Mouse (Mus musculus) lung, embryonic 16.5 days (tissue): ENCODE measurements around the gene Syn2. TPM values are rescaled to one million over a fixed set of nuclear protein-coding genes. Genes with fewer than 3 reads are reported as not detected.

Source experiments
- ATAC-seq: fragments of 200-750 bp; cut with Nextera tagmentation; 2 replicates; pipeline ENCODE4 v1.8.0; 2017; ENCODE audit warnings: low read depth, mild to moderate bottlenecking, moderate library complexity
- H3K27ac ChIP-seq: fragments of 300-500 bp; sonication (generic); 2 replicates; pipeline ENCODE4 v1.5.1; 2014; ENCODE audit warnings: mild to moderate bottlenecking, control low read depth, low read length
- H3K27me3 ChIP-seq: fragments of 300-500 bp; sonication (generic); 2 replicates; pipeline ENCODE4 v1.6.1; 2014; ENCODE audit warnings: low read depth, low read length, mixed read lengths; ENCODE audit not compliant: control insufficient read depth, insufficient read depth
- H3K36me3 ChIP-seq: fragments of 300-500 bp; sonication (generic); 2 replicates; pipeline ENCODE4 v1.6.1; 2014; ENCODE audit warnings: low read length; ENCODE audit not compliant: control insufficient read depth, insufficient read depth
- H3K4me1 ChIP-seq: fragments of 300-500 bp; sonication (generic); replicated peaks from 2 replicates; pipeline ENCODE4 v1.6.1; 2014; ENCODE audit warnings: low read length, mixed read lengths; ENCODE audit not compliant: control insufficient read depth, insufficient read depth
- H3K4me2 ChIP-seq: fragments of 300-500 bp; sonication (generic); 2 replicates; pipeline ENCODE4 v1.6.1; 2014; ENCODE audit warnings: low read depth, low read length, control low read depth
- H3K4me3 ChIP-seq: fragments of 300-500 bp; sonication (generic); 2 replicates; pipeline ENCODE4 v1.5.1; 2014; ENCODE audit warnings: mild to moderate bottlenecking, low read length, control low read depth
- H3K9ac ChIP-seq: fragments of 300-500 bp; sonication (generic); 2 replicates; pipeline ENCODE4 v1.6.1; 2014; ENCODE audit warnings: low read length, control low read depth
- H3K9me3 ChIP-seq: fragments of 300-500 bp; sonication (generic); 2 replicates; pipeline ENCODE4 v1.6.1; 2016; ENCODE audit warnings: low read length; ENCODE audit not compliant: control insufficient read depth
- WGBS: fragments of 180-500 bp; shearing (Covaris S2); extraction: QIAGEN DNeasy Blood & Tissue Kit; methylation state at CpG from one replicate; pipeline ENCODE4 v1.1.7; 2014; 5-methylcytosine and 5-hydroxymethylcytosine counted together
- polyA plus RNA-seq: library from polyadenylated mRNA; unstranded; fragments of >200 nt; fragmentation: Nextera tagmentation; extraction: Ambion mirVana; gene quantifications from 2 replicates; pipeline ENCODE4 v1.2.1, GENCODE M21; 2015

Gene Syn2
- polyA plus RNA-seq, 1 experiment from 2014 or later, result 1.7 TPM

GRCm38 (mm10) chr6:115315770-115316169 is 181.1 kb downstream of the Syn2 start:
- peaks cover 5% of the 10 kb centered on the region; the same call in 1 of the 2 replicates for H3K4me1 ChIP-seq
- H3K27me3 ChIP-seq, result no peaks in the 10 kb centered on the region
- no peaks in the 10 kb centered on the region for H3K36me3 ChIP-seq
- no peak overlapping the region for H3K27ac ChIP-seq
- H3K9me3 ChIP-seq, result no peaks in the 10 kb centered on the region
- no peak overlapping the region for H3K4me2 ChIP-seq
- H3K4me3 ChIP-seq, result no peak overlapping the region
- ATAC-seq, result no peak
- WGBS, result 59% methylated on average over 4 of the region's 4 CpGs
- H3K9ac ChIP-seq, result no peak overlapping the region

GRCm38 (mm10) chr6:115316811-115317221 is 182.1 kb downstream of the Syn2 start:
- Histone ChIP-seq H3K27ac (no peak overlapping the region), H3K9ac (no peak overlapping the region), H3K4me3 (no peak overlapping the region), H3K9me3 (no peaks in the 10 kb centered on the region), H3K4me2 (no peak overlapping the region), H3K36me3 (no peaks in the 10 kb centered on the region), H3K27me3 (no peaks in the 10 kb centered on the region), H3K4me1 (peaks cover 5% of the 10 kb centered on the region; the same call in 1 of the 2 replicates)
- WGBS, result 45% methylated on average over 11 of the region's 11 CpGs
- ATAC-seq, result peak; percentile 54; the same call in 1 of the 2 replicates

- no peaks in the 10 kb centered on the region for H3K9me3 ChIP-seq
- H3K4me1 ChIP-seq, result no peaks in the 10 kb centered on the region
- ATAC-seq, result no peak
- no peak overlapping the region for H3K9ac ChIP-seq
- 64% methylated on average over 6 of the region's 6 CpGs for WGBS
- no peaks in the 10 kb centered on the region for H3K27me3 ChIP-seq
- H3K4me3 ChIP-seq, result no peak overlapping the region
- no peak overlapping the region for H3K4me2 ChIP-seq
- no peaks in the 10 kb centered on the region for H3K36me3 ChIP-seq
- H3K27ac ChIP-seq, result peak overlapping the region; percentile 5; the same call in 1 of the 2 replicates
Measured at GRCm38 (mm10) chr6:115318811-115319210, 184.1 kb downstream of the Syn2 start.

- ATAC-seq, result no peak
- Histone ChIP-seq H3K4me3 (no peak overlapping the region), H3K36me3 (no peaks in the 10 kb centered on the region), H3K4me2 (no peak overlapping the region), H3K4me1 (no peaks in the 10 kb centered on the region), H3K27ac (no peak overlapping the region), H3K9me3 (no peaks in the 10 kb centered on the region), H3K9ac (no peak overlapping the region), H3K27me3 (no peaks in the 10 kb centered on the region)
- 89% methylated on average over 4 of the region's 4 CpGs for WGBS
Measured at GRCm38 (mm10) chr6:115319686-115320085, 185.0 kb downstream of the Syn2 start.

GRCm38 (mm10) chr6:115320927-115321714 is 186.4 kb downstream of the Syn2 start:
- H3K27me3 ChIP-seq, result no peaks in the 10 kb centered on the region
- no peak overlapping the region for H3K4me2 ChIP-seq
- H3K4me1 ChIP-seq, result no peaks in the 10 kb centered on the region
- no peak for ATAC-seq
- H3K4me3 ChIP-seq, result no peak overlapping the region
- no peak overlapping the region for H3K9ac ChIP-seq
- 80% methylated on average over 8 of the region's 8 CpGs for WGBS
- no peaks in the 10 kb centered on the region for H3K9me3 ChIP-seq
- H3K27ac ChIP-seq, result no peak overlapping the region
- no peaks in the 10 kb centered on the region for H3K36me3 ChIP-seq

GRCm38 (mm10) chr6:115321883-115322351 is 187.2 kb downstream of the Syn2 start:
- no peaks in the 10 kb centered on the region for H3K36me3 ChIP-seq
- no peaks in the 10 kb centered on the region for H3K4me1 ChIP-seq
- no peak overlapping the region for H3K27ac ChIP-seq
- H3K27me3 ChIP-seq, result no peaks in the 10 kb centered on the region
- H3K4me2 ChIP-seq, result no peak overlapping the region
- no peaks in the 10 kb centered on the region for H3K9me3 ChIP-seq
- ATAC-seq, result no peak
- H3K4me3 ChIP-seq, result no peak overlapping the region
- no peak overlapping the region for H3K9ac ChIP-seq
- WGBS, result 53% methylated on average over 6 of the region's 6 CpGs

- ATAC-seq, result no peak
- 91% methylated on average over 5 of the region's 5 CpGs for WGBS
- Histone ChIP-seq H3K4me1 (no peaks in the 10 kb centered on the region), H3K36me3 (no peaks in the 10 kb centered on the region), H3K4me3 (no peak overlapping the region), H3K9ac (no peak overlapping the region), H3K27ac (no peak overlapping the region), H3K9me3 (no peaks in the 10 kb centered on the region; the same call in 1 of the 2 replicates), H3K4me2 (no peak overlapping the region), H3K27me3 (no peaks in the 10 kb centered on the region)
Measured at GRCm38 (mm10) chr6:115322956-115323355, 188.3 kb downstream of the Syn2 start.

GRCm38 (mm10) chr6:115330964-115331363 is 196.3 kb downstream of the Syn2 start:
- Histone ChIP-seq H3K9me3 (no peaks in the 10 kb centered on the region; the same call in 1 of the 2 replicates), H3K27ac (no peak overlapping the region), H3K4me2 (no peak overlapping the region), H3K4me1 (no peaks in the 10 kb centered on the region), H3K4me3 (no peak overlapping the region), H3K27me3 (no peaks in the 10 kb centered on the region), H3K36me3 (no peaks in the 10 kb centered on the region), H3K9ac (no peak overlapping the region)
- no peak for ATAC-seq
